Mouse (Mus musculus) liver, embryonic 16.5 days (tissue): ENCODE results near the gene Fstl4. TPM values are rescaled to one million over a fixed set of nuclear protein-coding genes. Genes with fewer than 3 reads are reported as not detected.
A peak's percentile ranks its signal among the peaks of the same experiment; 100 is the strongest.

Experiments
- ATAC-seq: fragments of 200-750 bp; cut with Nextera tagmentation; 2 replicates; pipeline ENCODE4 v1.8.0; 2017; ENCODE audit warnings: low read depth, mild to moderate bottlenecking, moderate number of reproducible peaks, moderate library complexity
- H3K27ac ChIP-seq: fragments of 300-500 bp; sonication (generic); 2 replicates; pipeline ENCODE4 v1.5.1; 2014; ENCODE audit warnings: mild to moderate bottlenecking, low read length
- H3K27me3 ChIP-seq: fragments of 300-500 bp; sonication (generic); 2 replicates; pipeline ENCODE4 v1.6.1; 2014; ENCODE audit warnings: low read depth, low read length, mixed read lengths; ENCODE audit not compliant: control insufficient read depth, insufficient read depth
- H3K36me3 ChIP-seq: fragments of 300-500 bp; sonication (generic); 2 replicates; pipeline ENCODE4 v1.6.1; 2014; ENCODE audit warnings: mild to moderate bottlenecking; ENCODE audit not compliant: control insufficient read depth, insufficient read depth
- H3K4me1 ChIP-seq: fragments of 300-500 bp; sonication (generic); 2 replicates; pipeline ENCODE4 v1.6.1; 2014; ENCODE audit warnings: low read depth, low read length, mixed read lengths; ENCODE audit not compliant: control insufficient read depth
- H3K4me2 ChIP-seq: fragments of 300-500 bp; sonication (generic); 2 replicates; pipeline ENCODE4 v1.6.1; 2014; ENCODE audit warnings: low read depth, low read length, mixed read lengths
- H3K4me3 ChIP-seq: fragments of 300-500 bp; sonication (generic); 2 replicates; pipeline ENCODE4 v1.5.1; 2014; ENCODE audit warnings: low read depth, mild to moderate bottlenecking, low read length
- H3K9ac ChIP-seq: fragments of 300-500 bp; sonication (generic); 2 replicates; pipeline ENCODE4 v1.6.1; 2014; ENCODE audit warnings: low read depth, low read length
- H3K9me3 ChIP-seq: fragments of 300-500 bp; sonication (generic); replicated peaks from 2 replicates; pipeline ENCODE4 v1.6.1; 2016; ENCODE audit warnings: low read length; ENCODE audit not compliant: control insufficient read depth
- WGBS: fragments of 180-500 bp; shearing (Covaris S2); extraction: QIAGEN DNeasy Blood & Tissue Kit; methylation state at CpG from one replicate; pipeline ENCODE4 v1.1.7; 2014; ENCODE audit not compliant: insufficient replicate concordance; 5-methylcytosine and 5-hydroxymethylcytosine counted together
- polyA plus RNA-seq: library from polyadenylated mRNA; unstranded; fragments of >200 nt; fragmentation: Nextera tagmentation; extraction: Ambion mirVana; gene quantifications from 2 replicates; pipeline ENCODE4 v1.2.1, GENCODE M21; 2015

Gene Fstl4
- polyA plus RNA-seq, 1 experiment from 2014 or later, result 0.08 TPM

- 75% methylated on average over 11 of the region's 11 CpGs for whole genome bisulfite sequencing
- no peak for ATAC-seq
- Histone ChIP-seq H3K9me3 (no peaks in the 10 kb centered on the region), H3K4me3 (no peak overlapping the region), H3K4me2 (no peak overlapping the region), H3K4me1 (no peaks in the 10 kb centered on the region), H3K9ac (no peak overlapping the region), H3K27me3 (no peaks in the 10 kb centered on the region), H3K36me3 (no peaks in the 10 kb centered on the region), H3K27ac (no peak overlapping the region)
Observed at GRCm38 (mm10) chr11:53136371-53136770, 371.9 kb downstream of the Fstl4 start.

- no peak overlapping the region for H3K27ac ChIP-seq
- H3K9ac ChIP-seq, result no peak overlapping the region
- H3K27me3 ChIP-seq, result no peaks in the 10 kb centered on the region
- 68% methylated on average over 8 of the region's 8 CpGs for WGBS
- no peaks in the 10 kb centered on the region for H3K4me1 ChIP-seq
- no peaks in the 10 kb centered on the region for H3K9me3 ChIP-seq
- H3K4me3 ChIP-seq, result no peak overlapping the region
- no peaks in the 10 kb centered on the region for H3K36me3 ChIP-seq
- no peak for ATAC-seq
- H3K4me2 ChIP-seq, result no peak overlapping the region
Observed at GRCm38 (mm10) chr11:53137381-53137780, 372.9 kb downstream of the Fstl4 start.

GRCm38 (mm10) chr11:53138212-53138611, 373.8 kb downstream of the Fstl4 start:
- Histone ChIP-seq H3K4me1 (no peaks in the 10 kb centered on the region), H3K36me3 (no peaks in the 10 kb centered on the region), H3K9ac (no peak overlapping the region), H3K27ac (no peak overlapping the region), H3K27me3 (no peaks in the 10 kb centered on the region), H3K9me3 (no peaks in the 10 kb centered on the region), H3K4me2 (no peak overlapping the region), H3K4me3 (no peak overlapping the region)
- WGBS, result 49% methylated on average over 6 of the region's 6 CpGs
- no peak for ATAC-seq

GRCm38 (mm10) chr11:53139666-53140065, 375.2 kb downstream of the Fstl4 start:
- no peak for ATAC-seq
- Histone ChIP-seq H3K4me2 (no peak overlapping the region), H3K4me1 (no peaks in the 10 kb centered on the region), H3K36me3 (no peaks in the 10 kb centered on the region), H3K9ac (no peak overlapping the region), H3K9me3 (no peaks in the 10 kb centered on the region), H3K27me3 (no peaks in the 10 kb centered on the region), H3K4me3 (no peak overlapping the region), H3K27ac (no peak overlapping the region)
- WGBS, result 72% methylated on average over 3 of the region's 3 CpGs

DNA sequence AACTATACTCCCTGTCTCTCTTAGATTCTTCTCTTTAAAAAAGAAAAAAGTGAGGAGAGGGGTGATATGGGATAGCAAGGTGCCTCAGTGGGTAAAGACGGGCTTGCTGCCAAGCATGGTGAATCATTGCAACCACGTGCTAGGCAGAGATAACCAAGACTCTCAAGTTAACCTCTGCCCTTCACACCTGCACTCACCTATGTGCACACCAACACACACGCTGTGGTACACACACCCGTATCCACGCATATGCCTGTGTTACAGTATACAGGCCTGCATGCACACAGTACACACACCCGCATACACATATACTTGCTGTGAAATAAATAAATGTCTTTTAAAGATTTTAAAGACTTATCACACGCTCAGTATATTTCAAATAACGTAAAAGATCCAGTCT, 375.8 kb downstream of the Fstl4 start:
- no peaks in the 10 kb centered on the region for H3K9me3 ChIP-seq
- H3K27me3 ChIP-seq, result no peaks in the 10 kb centered on the region
- H3K9ac ChIP-seq, result no peak overlapping the region
- no peak overlapping the region for H3K4me3 ChIP-seq
- no peaks in the 10 kb centered on the region for H3K36me3 ChIP-seq
- no peak overlapping the region for H3K27ac ChIP-seq
- no peak overlapping the region for H3K4me2 ChIP-seq
- H3K4me1 ChIP-seq, result no peaks in the 10 kb centered on the region
- WGBS, result 57% methylated on average over 8 of the region's 8 CpGs
- no peak for ATAC-seq

DNA sequence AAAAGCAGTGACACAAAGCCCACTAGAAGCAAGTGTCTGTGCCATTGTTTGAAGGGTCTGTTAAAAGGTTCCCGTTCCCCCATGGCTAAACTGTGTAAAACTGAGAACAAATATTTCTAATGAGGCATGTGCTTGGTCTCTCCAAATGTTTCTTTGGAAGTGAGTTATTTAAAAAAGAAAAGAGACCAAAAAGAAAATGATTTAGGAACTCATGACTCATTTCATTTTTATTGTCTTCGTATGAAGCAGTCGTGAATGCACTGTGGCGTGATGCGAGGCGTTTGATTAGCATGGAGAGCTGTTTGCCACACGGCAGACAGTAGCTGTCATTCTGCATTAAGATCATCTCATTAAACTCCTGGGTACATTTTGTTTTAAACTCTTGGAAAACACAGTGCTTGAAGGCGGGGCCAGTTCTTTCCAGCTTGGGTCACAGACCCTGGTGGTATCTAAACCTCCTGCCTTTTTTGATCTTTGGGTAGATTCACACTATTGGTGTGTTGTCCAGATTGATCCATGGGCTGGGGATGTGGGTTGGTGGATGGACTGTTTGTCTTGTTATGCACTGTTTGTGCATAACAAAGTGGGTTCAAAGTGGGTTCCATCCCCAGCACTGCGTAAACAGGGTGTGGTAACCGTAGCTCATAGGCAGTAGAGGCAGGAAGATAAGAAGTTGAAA, 376.4 kb downstream of the Fstl4 start:
- 58% methylated on average over 10 of the region's 10 CpGs for WGBS
- no peak for ATAC-seq
- no peak overlapping the region for H3K27ac ChIP-seq
- H3K4me2 ChIP-seq, result no peak overlapping the region
- H3K4me3 ChIP-seq, result no peak overlapping the region
- no peaks in the 10 kb centered on the region for H3K9me3 ChIP-seq
- no peaks in the 10 kb centered on the region for H3K4me1 ChIP-seq
- H3K27me3 ChIP-seq, result no peaks in the 10 kb centered on the region
- H3K9ac ChIP-seq, result no peak overlapping the region
- no peaks in the 10 kb centered on the region for H3K36me3 ChIP-seq

- Histone ChIP-seq H3K4me1 (no peaks in the 10 kb centered on the region), H3K4me3 (no peak overlapping the region), H3K9ac (no peak overlapping the region), H3K36me3 (no peaks in the 10 kb centered on the region), H3K27me3 (no peaks in the 10 kb centered on the region), H3K9me3 (no peaks in the 10 kb centered on the region), H3K4me2 (no peak overlapping the region), H3K27ac (no peak overlapping the region)
- ATAC-seq, result 0 out of 2 replicates have a peak, but pooled peaks have one; percentile 11
- WGBS, result 58% methylated on average over 5 of the region's 5 CpGs
Observed at GRCm38 (mm10) chr11:53143522-53143921, 379.1 kb downstream of the Fstl4 start.

DNA sequence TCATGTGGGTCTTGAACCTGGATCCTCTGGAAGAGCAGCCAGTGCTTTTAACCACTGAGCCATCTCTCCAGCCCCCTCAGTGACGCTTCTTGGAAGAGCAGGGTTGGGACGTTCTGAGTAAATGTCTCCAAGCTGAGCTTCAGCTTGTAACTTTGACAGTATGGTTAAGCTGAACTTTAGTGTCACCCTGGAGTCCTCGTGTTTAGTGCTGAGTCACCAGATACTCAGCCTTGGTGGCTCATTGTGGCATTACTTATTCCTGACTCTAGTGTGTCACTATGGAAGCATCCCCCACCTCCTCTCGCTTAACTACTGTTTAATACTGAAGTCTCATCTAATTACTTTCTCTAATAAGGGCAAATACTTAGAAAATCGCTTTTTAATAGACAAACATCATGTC, 380.1 kb downstream of the Fstl4 start:
- 32% methylated on average over 5 of the region's 5 CpGs for WGBS
- no peak for ATAC-seq
- no peak overlapping the region for H3K4me2 ChIP-seq
- H3K36me3 ChIP-seq, result no peaks in the 10 kb centered on the region
- no peaks in the 10 kb centered on the region for H3K27me3 ChIP-seq
- H3K4me3 ChIP-seq, result no peak overlapping the region
- no peak overlapping the region for H3K27ac ChIP-seq
- no peak overlapping the region for H3K9ac ChIP-seq
- H3K4me1 ChIP-seq, result no peaks in the 10 kb centered on the region
- no peaks in the 10 kb centered on the region for H3K9me3 ChIP-seq

DNA sequence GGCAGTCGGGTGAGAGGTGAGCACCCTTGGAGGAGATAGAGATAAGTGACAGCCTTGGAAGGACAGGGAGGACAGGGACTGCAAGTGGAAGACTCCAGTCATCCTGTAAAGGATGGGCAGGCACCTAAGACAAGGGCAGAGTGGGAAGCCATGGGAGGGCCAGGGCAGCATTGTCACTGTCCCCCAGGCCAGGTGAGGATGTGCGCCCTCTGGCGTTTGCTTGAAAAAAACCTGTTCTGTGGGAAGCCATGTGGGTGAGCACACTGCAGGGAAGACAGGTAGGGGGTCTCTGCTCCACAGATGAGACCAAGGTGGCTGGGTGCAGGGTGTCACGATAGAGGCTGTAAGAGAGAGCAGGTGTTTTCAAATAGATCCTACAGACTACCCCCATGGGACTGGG, 381.9 kb downstream of the Fstl4 start:
- no peak for ATAC-seq
- no peaks in the 10 kb centered on the region for H3K9me3 ChIP-seq
- no peaks in the 10 kb centered on the region for H3K36me3 ChIP-seq
- WGBS, result 31% methylated on average over 4 of the region's 4 CpGs
- no peak overlapping the region for H3K27ac ChIP-seq
- no peak overlapping the region for H3K4me3 ChIP-seq
- H3K27me3 ChIP-seq, result no peaks in the 10 kb centered on the region
- H3K4me2 ChIP-seq, result no peak overlapping the region
- H3K9ac ChIP-seq, result no peak overlapping the region
- no peaks in the 10 kb centered on the region for H3K4me1 ChIP-seq
